Mouse (Mus musculus): ENCODE data around the gene Lama2. TPM values are rescaled to one million over a fixed set of nuclear protein-coding genes. Genes with fewer than 3 reads are reported as not detected.
"Not testable (repeated sequence)": the region's sequence is repeated elsewhere in the genome, so short reads cannot be mapped to it uniquely, and the experiment has no call there.

Gene Lama2
- total and polyA plus RNA-seq, 3 experiments, result 32.8 to 105 (median 88.2) TPM

DNA sequence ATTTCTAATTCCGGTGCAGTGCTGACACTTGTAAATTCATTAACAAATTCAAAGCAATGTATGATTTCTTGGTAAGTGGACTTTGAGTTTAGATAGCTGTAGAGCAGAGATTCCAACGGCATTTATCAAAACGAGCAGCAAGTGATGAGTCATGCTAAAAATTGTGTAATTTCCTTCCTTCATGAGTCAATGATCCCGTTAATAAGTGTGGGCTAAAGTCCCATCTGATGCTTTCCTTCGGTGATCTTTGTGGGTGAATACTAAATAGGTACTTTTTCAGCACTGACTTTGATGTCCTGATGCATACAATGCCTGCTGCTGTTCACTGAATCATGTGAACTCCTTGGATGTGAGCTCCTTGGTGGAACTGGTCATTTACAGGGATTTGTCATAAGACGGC is 623.6 kb downstream of the Lama2 start:
- Histone ChIP-seq H3K36me3 (ENCODE audit: control insufficient read depth, insufficient read depth, low read length) (peaks cover 4% of the 10 kb centered on the region; the same call in 1 of the 2 replicates), H3K27ac (no peak overlapping the region), H3K79me2 (replicated peaks; ENCODE audit: control insufficient read depth, insufficient read depth, low read length) (no peaks in the 10 kb centered on the region), H3K27me3 (ENCODE audit: control insufficient read depth, insufficient read depth, low read length) (no peaks in the 10 kb centered on the region), H3K4me3 (no peak overlapping the region), H3K4me1 (ENCODE audit: control insufficient read depth, insufficient read depth, low read length) (peaks cover 2% of the 10 kb centered on the region; the same call in 1 of the 2 replicates), H3K9ac (ENCODE audit: low read depth, low read length) (no peak overlapping the region)
- DNase-seq, result no peak
- intact Hi-C loops (cut with DNase I), result loop anchor here (1.0 to 10.0 kb wide), 4 partner anchors 77 to 624 kb away; no protein-coding TSS in a partner anchor
- TF ChIP-seq EP300 (IDR thresholded peaks at IDR 0.05; ENCODE audit: insufficient read depth, low read depth, low read length), result no peak
- no peak for TF ChIP-seq CTCF (IDR thresholded peaks at IDR 0.05)
- no peak for TF ChIP-seq POLR2A (IDR thresholded peaks at IDR 0.05; ENCODE audit: insufficient read depth, low read depth, low read length)
- WGBS, result 42% methylated on average over 6 of the region's 6 CpGs

- H3K4me3 ChIP-seq, result no peak overlapping the region
Observed at GRCm38 (mm10) chr10:26995182-26995975, 624.2 kb downstream of the Lama2 start.

GRCm38 (mm10) chr10:26993971-26994761 is 625.4 kb downstream of the Lama2 start:
- Histone ChIP-seq H3K4me3 (no peak overlapping the region), H3K27ac (no peak overlapping the region), H3K79me2 (replicated peaks; ENCODE audit: control insufficient read depth, insufficient read depth, low read length) (no peaks in the 10 kb centered on the region), H3K4me1 (ENCODE audit: control insufficient read depth, insufficient read depth, low read length) (peaks cover 2% of the 10 kb centered on the region; the same call in 1 of the 2 replicates), H3K36me3 (ENCODE audit: control insufficient read depth, insufficient read depth, low read length) (peaks cover 4% of the 10 kb centered on the region; the same call in 1 of the 2 replicates), H3K27me3 (ENCODE audit: control insufficient read depth, insufficient read depth, low read length) (no peaks in the 10 kb centered on the region), H3K9ac (ENCODE audit: low read depth, low read length) (no peak overlapping the region)
- DNase-seq, result no peak
- intact Hi-C loops (cut with DNase I), result loop anchor here (10.0 kb wide), 1 partner anchor 499 kb away; no protein-coding TSS in a partner anchor
- WGBS, result 82% methylated on average over 8 of the region's 8 CpGs
- TF ChIP-seq EP300 (IDR thresholded peaks at IDR 0.05; ENCODE audit: insufficient read depth, low read depth, low read length) (no peak), CTCF (IDR thresholded peaks at IDR 0.05) (no peak), POLR2A (IDR thresholded peaks at IDR 0.05; ENCODE audit: insufficient read depth, low read depth, low read length) (no peak)

More at GRCm38 (mm10) chr10:26995182-26995975, 624.2 kb downstream of the Lama2 start:
- no peak overlapping the region for H3K27ac ChIP-seq
- no peak for TF ChIP-seq POLR2A (IDR thresholded peaks at IDR 0.05; ENCODE audit: insufficient read depth, low read depth, low read length)
- TF ChIP-seq CTCF (IDR thresholded peaks at IDR 0.05), result peak; percentile 88
- no peak for TF ChIP-seq EP300 (IDR thresholded peaks at IDR 0.05; ENCODE audit: insufficient read depth, low read depth, low read length)
- 74% methylated on average over 8 of the region's 8 CpGs for WGBS
- no peaks in the 10 kb centered on the region for H3K27me3 ChIP-seq (ENCODE audit: control insufficient read depth, insufficient read depth, low read length)
- H3K4me1 ChIP-seq (ENCODE audit: control insufficient read depth, insufficient read depth, low read length), result peaks cover 2% of the 10 kb centered on the region; the same call in 1 of the 2 replicates
- peaks cover 4% of the 10 kb centered on the region; the same call in 1 of the 2 replicates for H3K36me3 ChIP-seq (ENCODE audit: control insufficient read depth, insufficient read depth, low read length)
- peak; percentile 15 to 29 for DNase-seq
- intact Hi-C loops (cut with DNase I), result loop anchor here (1.0 to 10.0 kb wide), 3 partner anchors 284 to 623 kb away; no protein-coding TSS in a partner anchor
- no peak overlapping the region for H3K9ac ChIP-seq (ENCODE audit: low read depth, low read length)
- no peaks in the 10 kb centered on the region for H3K79me2 ChIP-seq (replicated peaks; ENCODE audit: control insufficient read depth, insufficient read depth, low read length)

DNA sequence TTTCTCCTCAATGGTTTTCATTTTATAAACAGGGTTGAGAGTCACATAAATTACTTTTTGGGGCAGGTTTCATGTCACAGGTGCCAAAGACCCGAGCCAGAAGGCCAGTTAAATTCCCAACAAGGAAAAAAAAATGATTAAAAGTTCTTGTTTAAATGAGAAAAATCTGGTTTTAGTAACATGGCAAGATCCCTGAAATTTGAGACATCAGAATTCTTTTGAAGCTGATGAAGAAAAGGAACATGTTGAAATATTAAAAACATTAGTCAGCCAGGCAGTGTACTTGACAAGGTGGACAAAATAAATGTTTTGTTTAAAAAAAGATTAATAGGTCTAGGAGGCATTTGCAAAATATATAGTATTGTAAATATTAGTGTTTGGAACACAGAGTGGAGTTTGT is 634.1 kb downstream of the Lama2 start:
- intact Hi-C loops (cut with DNase I), result no loop called here
- no peak overlapping the region for H3K4me3 ChIP-seq
- no peaks in the 10 kb centered on the region for H3K36me3 ChIP-seq (ENCODE audit: control insufficient read depth, insufficient read depth, low read length)
- no peaks in the 10 kb centered on the region for H3K79me2 ChIP-seq (replicated peaks; ENCODE audit: control insufficient read depth, insufficient read depth, low read length)
- no peak overlapping the region for H3K9ac ChIP-seq (ENCODE audit: low read depth, low read length)
- TF ChIP-seq CTCF (IDR thresholded peaks at IDR 0.05), result no peak
- no peak for TF ChIP-seq EP300 (IDR thresholded peaks at IDR 0.05; ENCODE audit: insufficient read depth, low read depth, low read length)
- TF ChIP-seq POLR2A (IDR thresholded peaks at IDR 0.05; ENCODE audit: insufficient read depth, low read depth, low read length), result no peak
- H3K27me3 ChIP-seq (ENCODE audit: control insufficient read depth, insufficient read depth, low read length), result no peaks in the 10 kb centered on the region
- no peak overlapping the region for H3K27ac ChIP-seq
- no peak for DNase-seq
- WGBS, result 76% methylated on average over 1 of the region's 1 CpGs
- H3K4me1 ChIP-seq (ENCODE audit: control insufficient read depth, insufficient read depth, low read length), result no peaks in the 10 kb centered on the region

DNA sequence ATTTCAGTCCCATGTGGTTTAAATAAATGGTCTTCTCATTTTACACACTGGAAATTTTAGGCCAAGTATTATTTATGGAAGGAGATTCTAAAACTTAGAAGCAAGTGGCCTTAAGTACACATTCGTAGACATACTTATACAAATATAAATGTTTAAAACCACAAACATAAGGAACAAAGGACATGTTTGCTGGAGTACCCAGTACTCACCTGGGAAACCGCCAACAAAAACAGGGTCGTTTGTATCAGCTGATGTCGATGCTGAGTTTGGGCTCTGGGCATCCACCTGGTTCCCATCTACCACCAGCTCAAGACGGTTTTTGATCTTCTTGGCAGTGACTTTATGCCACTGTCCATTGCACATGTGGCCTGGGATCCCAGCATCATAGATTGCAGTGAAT is 635.5 kb downstream of the Lama2 start:
- H3K9ac ChIP-seq (ENCODE audit: low read depth, low read length); intact Hi-C loops (cut with DNase I); H3K4me3 ChIP-seq; H3K79me2 ChIP-seq (replicated peaks; ENCODE audit: control insufficient read depth, insufficient read depth, low read length); H3K27me3 ChIP-seq (ENCODE audit: control insufficient read depth, insufficient read depth, low read length); H3K4me1 ChIP-seq (ENCODE audit: control insufficient read depth, insufficient read depth, low read length); DNase-seq; H3K27ac ChIP-seq; H3K36me3 ChIP-seq (ENCODE audit: control insufficient read depth, insufficient read depth, low read length): not testable (repeated sequence)
- 75% methylated on average over 5 of the region's 5 CpGs for WGBS

All from heart, adult 2 months (tissue).